Mouse (Mus musculus) stomach, postnatal 0 days (tissue): Measurements from ENCODE around the gene Cdiptos. TPM values are rescaled to one million over a fixed set of nuclear protein-coding genes. Genes with fewer than 3 reads are reported as not detected.
A peak's percentile ranks its signal among the peaks of the same experiment; 100 is the strongest.

ENCODE experiments used
- ATAC-seq: fragments of 200-750 bp; cut with Nextera tagmentation; 2 replicates; pipeline ENCODE4 v1.8.0; 2017; ENCODE audit not compliant: low FRiP score, low TSS enrichment
- DNase-seq: peaks from one replicate; pipeline ENCODE4 v3.0.0-alpha.2; 2016; ENCODE audit warnings: low spot score
- H3K27ac ChIP-seq: fragments of 300-500 bp; sonication (generic); replicated peaks from 2 replicates; pipeline ENCODE4 v1.5.1; 2014; ENCODE audit warnings: mild to moderate bottlenecking, control low read depth
- H3K27me3 ChIP-seq: fragments of 300-500 bp; sonication (generic); 2 replicates; pipeline ENCODE4 v1.6.1; 2014; ENCODE audit warnings: low read length; ENCODE audit not compliant: control insufficient read depth, insufficient read depth
- H3K36me3 ChIP-seq: fragments of 300-500 bp; sonication (generic); 2 replicates; pipeline ENCODE4 v1.6.1; 2014; ENCODE audit warnings: low read length, mixed read lengths; ENCODE audit not compliant: control insufficient read depth, insufficient read depth
- H3K4me1 ChIP-seq: fragments of 300-500 bp; sonication (generic); replicated peaks from 2 replicates; pipeline ENCODE4 v1.6.1; 2014; ENCODE audit warnings: antibody characterized with exemption; ENCODE audit not compliant: control insufficient read depth, insufficient read depth
- H3K4me2 ChIP-seq: fragments of 300-500 bp; sonication (generic); replicated peaks from 2 replicates; pipeline ENCODE4 v1.6.1; 2014; ENCODE audit warnings: low read depth, mild to moderate bottlenecking, control low read depth, moderate library complexity
- H3K4me3 ChIP-seq: fragments of 300-500 bp; sonication (generic); 2 replicates; pipeline ENCODE4 v1.5.1; 2014; ENCODE audit warnings: low read depth, low read length, control low read depth
- H3K9ac ChIP-seq: fragments of 300-500 bp; sonication (generic); 2 replicates; pipeline ENCODE4 v1.6.1; 2014; ENCODE audit warnings: mild to moderate bottlenecking, low read length, control low read depth, mixed read lengths
- H3K9me3 ChIP-seq: fragments of 300-500 bp; sonication (generic); 2 replicates; pipeline ENCODE4 v1.6.1; 2016; ENCODE audit warnings: low read length; ENCODE audit not compliant: control insufficient read depth
- CTCF ChIP-seq: IDR thresholded peaks from 2 replicates; pipeline ENCODE4 v1.5.1; 2016; ENCODE audit warnings: antibody characterized with exemption, low read depth, mild to moderate bottlenecking, moderate library complexity
- EP300 ChIP-seq: optimal IDR thresholded peaks from 2 replicates; pipeline ENCODE3; 2016; ENCODE audit warnings: antibody characterized with exemption
- WGBS: fragments of 180-500 bp; shearing (Covaris S2); extraction: QIAGEN DNeasy Blood & Tissue Kit; methylation state at CpG from one replicate; pipeline ENCODE4 v1.1.7; 2014; 5-methylcytosine and 5-hydroxymethylcytosine counted together
- polyA plus RNA-seq: library from polyadenylated mRNA; unstranded; fragments of >200 nt; fragmentation: Nextera tagmentation; extraction: Ambion mirVana; gene quantifications from 2 replicates; pipeline ENCODE4 v1.2.1, GENCODE M21; 2015

Cdiptos gene
- polyA plus RNA-seq, 1 experiment from 2014 or later, result 1.7 TPM

DNA sequence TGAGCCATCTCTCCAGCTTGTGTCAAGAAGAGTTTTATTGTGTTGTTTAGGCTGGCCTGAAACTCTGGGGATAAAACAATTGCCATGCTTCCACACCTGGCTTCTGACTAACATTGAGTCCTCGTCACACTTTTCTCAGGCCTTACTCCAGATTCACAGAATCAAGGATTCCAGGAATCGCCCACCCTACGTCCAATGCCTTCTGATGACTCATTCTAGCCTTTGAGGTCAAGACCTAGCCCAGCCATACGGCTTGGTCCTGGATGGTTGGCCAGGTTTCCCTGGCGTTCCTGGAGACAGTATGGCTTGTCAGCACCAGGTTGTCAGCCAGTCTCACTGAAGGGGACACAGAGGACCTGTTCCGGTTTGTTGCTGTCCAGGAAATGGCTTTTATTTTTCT is 36.5 kb upstream of the Cdiptos start:
- no peak overlapping the region for H3K9ac ChIP-seq
- DNase-seq (no peak), ATAC-seq (no peak)
- no peak overlapping the region for H3K4me2 ChIP-seq
- TF ChIP-seq CTCF (no peak), EP300 (no peak)
- no peaks in the 10 kb centered on the region for H3K27me3 ChIP-seq
- no peak overlapping the region for H3K27ac ChIP-seq
- 0 out of 2 replicates have a peak, but pooled peaks cover 10% of the 10 kb centered on the region for H3K4me1 ChIP-seq
- H3K4me3 ChIP-seq, result no peak overlapping the region
- H3K36me3 ChIP-seq, result no peaks in the 10 kb centered on the region
- WGBS, result 69% methylated on average over 6 of the region's 6 CpGs
- no peaks in the 10 kb centered on the region for H3K9me3 ChIP-seq

DNA sequence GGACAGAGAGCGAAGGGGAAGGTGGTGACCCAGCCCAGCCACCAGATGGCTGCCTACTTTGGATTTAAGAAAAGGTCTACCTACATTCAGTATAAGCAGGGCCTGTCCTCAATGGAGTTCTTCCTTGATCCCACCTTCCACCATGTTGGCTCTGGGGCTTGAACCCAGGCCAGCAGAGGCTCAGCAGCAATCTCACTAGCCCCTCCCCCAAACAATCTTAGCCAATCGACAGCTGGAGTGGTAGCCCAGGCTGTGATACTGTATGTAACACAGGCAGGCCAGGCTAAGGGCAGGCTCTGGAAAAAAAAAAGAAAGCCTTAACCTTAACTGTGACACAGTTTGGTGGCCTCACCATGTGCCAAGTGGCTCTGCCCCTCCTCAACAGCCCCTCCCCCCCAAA is 35.8 kb upstream of the Cdiptos start:
- H3K4me1 ChIP-seq, result 0 out of 2 replicates have a peak, but pooled peaks cover 10% of the 10 kb centered on the region
- no peak overlapping the region for H3K4me2 ChIP-seq
- H3K27me3 ChIP-seq, result no peaks in the 10 kb centered on the region
- TF ChIP-seq EP300 (no peak), CTCF (no peak)
- no peak overlapping the region for H3K4me3 ChIP-seq
- ATAC-seq (no peak), DNase-seq (no peak)
- no peaks in the 10 kb centered on the region for H3K36me3 ChIP-seq
- 66% methylated on average over 2 of the region's 2 CpGs for WGBS
- no peak overlapping the region; the same call in 1 of the 2 replicates for H3K27ac ChIP-seq
- H3K9me3 ChIP-seq, result no peaks in the 10 kb centered on the region
- no peak overlapping the region for H3K9ac ChIP-seq

GRCm38 (mm10) chr7:127011051-127011450 is 35.2 kb upstream of the Cdiptos start:
- no peak overlapping the region for H3K4me3 ChIP-seq
- no peak for ATAC-seq
- no peak overlapping the region for H3K9ac ChIP-seq
- H3K36me3 ChIP-seq, result no peaks in the 10 kb centered on the region
- no peak for DNase-seq
- H3K27ac ChIP-seq, result no peak overlapping the region; the same call in 1 of the 2 replicates
- TF ChIP-seq CTCF (no peak), EP300 (no peak)
- H3K9me3 ChIP-seq, result no peaks in the 10 kb centered on the region
- no peak overlapping the region for H3K4me2 ChIP-seq
- WGBS, result 88% methylated on average over 2 of the region's 2 CpGs
- 0 out of 2 replicates have a peak, but pooled peaks cover 10% of the 10 kb centered on the region for H3K4me1 ChIP-seq
- H3K27me3 ChIP-seq, result no peaks in the 10 kb centered on the region

- Histone ChIP-seq H3K36me3 (no peaks in the 10 kb centered on the region), H3K9ac (peak overlapping the region; percentile 19; the same call in 1 of the 2 replicates), H3K4me3 (no peak overlapping the region), H3K27ac (peak overlapping the region; percentile 92), H3K9me3 (no peaks in the 10 kb centered on the region), H3K4me1 (0 out of 2 replicates have a peak, but pooled peaks cover 10% of the 10 kb centered on the region), H3K4me2 (no peak overlapping the region), H3K27me3 (no peaks in the 10 kb centered on the region)
- TF ChIP-seq CTCF (no peak), EP300 (no peak)
- ATAC-seq, result peak; percentile 13; the same call in 1 of the 2 replicates
- 74% methylated on average over 17 of the region's 17 CpGs for WGBS
- no peak for DNase-seq
Observed at GRCm38 (mm10) chr7:127009307-127010085, 33.6 kb upstream of the Cdiptos start.

DNA sequence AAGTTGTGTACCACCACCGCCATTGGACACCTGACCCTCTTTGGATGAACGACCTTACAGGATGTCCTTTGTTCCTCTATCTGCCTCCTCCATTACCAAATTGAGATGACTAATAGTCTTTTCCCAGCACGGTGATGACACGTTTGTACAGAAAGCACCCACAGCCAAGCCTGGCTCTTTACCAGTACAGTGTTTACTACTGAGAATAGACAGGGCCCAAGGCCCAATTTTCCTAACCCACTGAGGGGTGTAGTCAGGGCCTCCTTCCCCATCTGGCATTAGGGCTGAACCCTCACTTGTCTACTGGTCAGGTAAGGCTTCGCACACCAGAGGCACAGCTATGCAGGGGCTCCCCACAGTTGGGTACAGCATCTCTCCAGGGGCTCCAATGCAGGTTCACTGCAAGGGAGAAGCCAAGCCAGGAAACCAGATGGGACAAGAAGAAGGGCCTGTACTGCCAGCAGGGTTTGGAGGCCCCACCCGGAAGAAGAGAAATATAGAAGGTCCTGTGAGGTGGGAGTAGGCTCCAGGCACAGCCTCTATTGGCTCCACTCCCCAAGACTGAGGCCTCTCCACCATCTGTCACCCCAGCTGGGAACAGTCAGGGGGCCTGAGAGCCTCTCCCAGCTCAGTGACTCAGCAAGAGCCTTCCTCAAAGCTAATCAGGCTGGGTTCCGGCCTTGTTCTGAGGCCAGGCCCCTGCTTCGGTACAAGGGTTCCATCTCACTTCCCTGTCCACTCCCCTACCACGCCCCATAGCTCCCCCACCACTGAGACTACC is 32.5 kb upstream of the Cdiptos start:
- WGBS, result 22% methylated on average over 9 of the region's 9 CpGs
- TF ChIP-seq EP300 (peak; percentile 50), CTCF (no peak)
- no peak overlapping the region for H3K4me3 ChIP-seq
- no peaks in the 10 kb centered on the region for H3K36me3 ChIP-seq
- no peaks in the 10 kb centered on the region for H3K27me3 ChIP-seq
- H3K9me3 ChIP-seq, result no peaks in the 10 kb centered on the region
- H3K27ac ChIP-seq, result peak overlapping the region; percentile 92
- H3K9ac ChIP-seq, result peak overlapping the region; percentile 19
- DNase-seq (peak; percentile 86), ATAC-seq (peak; percentile 94)
- H3K4me1 ChIP-seq, result 0 out of 2 replicates have a peak, but pooled peaks cover 10% of the 10 kb centered on the region
- H3K4me2 ChIP-seq, result peak overlapping the region; percentile 2; the same call in 1 of the 2 replicates
